Mouse (Mus musculus): ENCODE measurements around the gene Polr2g. TPM values are rescaled to one million over a fixed set of nuclear protein-coding genes. Genes with fewer than 3 reads are reported as not detected.

The Polr2g gene
- polyA plus RNA-seq, 1 experiment: 178 TPM

DNA sequence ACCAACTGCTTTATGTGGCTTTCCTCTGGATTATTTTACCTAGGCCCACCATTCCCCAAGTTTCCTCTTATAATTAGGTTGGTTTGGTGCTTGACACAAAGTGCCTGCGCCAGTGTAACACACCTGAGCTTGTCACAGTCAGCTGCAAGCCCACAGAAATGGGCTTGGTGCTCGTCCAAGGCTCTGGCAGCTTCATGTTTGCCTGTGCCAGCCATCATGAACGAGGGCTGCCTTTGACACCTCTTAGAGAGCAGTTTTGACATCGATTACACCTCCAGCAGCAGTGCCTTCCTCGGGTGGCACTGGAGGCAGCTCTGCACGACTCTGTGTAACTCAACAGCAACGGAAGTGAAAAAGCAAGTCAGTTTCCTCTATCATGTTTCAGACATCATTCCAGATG, 8.2 kb downstream of the Polr2g start:
- H3K79me2 ChIP-seq (ENCODE audit: control insufficient read depth, insufficient read depth): peaks cover 13% of the 10 kb centered on the region

DNA sequence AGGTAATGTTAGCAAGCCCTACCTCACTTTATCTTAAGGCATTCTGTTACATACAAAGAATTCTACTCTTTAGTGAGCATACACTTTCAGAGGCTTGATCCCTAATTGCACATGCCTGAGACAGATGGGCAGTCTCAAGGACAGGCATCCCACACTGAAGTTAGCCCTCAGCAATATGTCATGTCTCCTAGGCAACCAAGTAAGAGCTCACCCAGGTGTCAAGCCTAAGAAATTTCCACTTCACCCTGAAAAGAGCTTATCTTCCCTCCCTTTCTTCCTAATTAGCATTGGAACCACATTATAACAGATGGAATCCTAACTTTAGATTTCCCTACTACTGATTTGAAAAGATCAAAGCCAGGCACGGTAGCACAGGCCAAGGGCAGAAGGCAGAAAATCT, 9.2 kb downstream of the Polr2g start:
- Histone ChIP-seq H3K27me3 (ENCODE audit: control insufficient read depth, insufficient read depth, insufficient read length) (no peaks in the 10 kb centered on the region), H3K79me2 (ENCODE audit: control insufficient read depth, insufficient read depth) (peaks cover 15% of the 10 kb centered on the region)
- TF ChIP-seq CEBPB (IDR thresholded peaks at IDR 0.05; ENCODE audit: low read depth) (no peak), USF1 (IDR thresholded peaks at IDR 0.05; ENCODE audit: low read depth) (no peak), CTCF (IDR thresholded peaks at IDR 0.05; ENCODE audit: control insufficient read depth, insufficient read depth, insufficient read length) (no peak), MAX (IDR thresholded peaks at IDR 0.05) (no peak), FOSL1 (IDR thresholded peaks at IDR 0.05; ENCODE audit: insufficient read depth, low read length, poor library complexity, severe bottlenecking) (no peak), MYOG (IDR thresholded peaks at IDR 0.05; ENCODE audit: control insufficient read depth, extremely low read depth, insufficient read length) (no peak), MYOD1 (IDR thresholded peaks at IDR 0.05; ENCODE audit: control insufficient read depth, insufficient read length, low read depth) (no peak)

More for the DNA sequence above, 8.2 kb downstream of the Polr2g start:
- Histone ChIP-seq H3K27me3 (ENCODE audit: control insufficient read depth, insufficient read depth, insufficient read length) (no peaks in the 10 kb centered on the region), H3K4me3 (ENCODE audit: insufficient read depth, poor library complexity, severe bottlenecking) (no peak overlapping the region), H3K79me3 (ENCODE audit: low read depth) (no peaks in the 10 kb centered on the region), H3ac (ENCODE audit: control insufficient read depth, insufficient read length, low read depth) (no peak overlapping the region), H3K36me3 (ENCODE audit: control insufficient read depth, insufficient read depth) (peaks cover 40% of the 10 kb centered on the region)
- TF ChIP-seq CTCF (IDR thresholded peaks at IDR 0.05; ENCODE audit: control insufficient read depth, insufficient read depth, insufficient read length): no peak
- no peak for TF ChIP-seq FOSL1 (IDR thresholded peaks at IDR 0.05; ENCODE audit: insufficient read depth, low read length, poor library complexity, severe bottlenecking)
- no peak for TF ChIP-seq CEBPB (IDR thresholded peaks at IDR 0.05; ENCODE audit: low read depth)
- no peak for TF ChIP-seq MAX (IDR thresholded peaks at IDR 0.05)
- no peak for TF ChIP-seq USF1 (IDR thresholded peaks at IDR 0.05; ENCODE audit: low read depth)
- no peak for TF ChIP-seq MYOD1 (IDR thresholded peaks at IDR 0.05; ENCODE audit: control insufficient read depth, insufficient read length, low read depth)
- TF ChIP-seq MYOG (IDR thresholded peaks at IDR 0.05; ENCODE audit: control insufficient read depth, extremely low read depth, insufficient read length): no peak

DNA sequence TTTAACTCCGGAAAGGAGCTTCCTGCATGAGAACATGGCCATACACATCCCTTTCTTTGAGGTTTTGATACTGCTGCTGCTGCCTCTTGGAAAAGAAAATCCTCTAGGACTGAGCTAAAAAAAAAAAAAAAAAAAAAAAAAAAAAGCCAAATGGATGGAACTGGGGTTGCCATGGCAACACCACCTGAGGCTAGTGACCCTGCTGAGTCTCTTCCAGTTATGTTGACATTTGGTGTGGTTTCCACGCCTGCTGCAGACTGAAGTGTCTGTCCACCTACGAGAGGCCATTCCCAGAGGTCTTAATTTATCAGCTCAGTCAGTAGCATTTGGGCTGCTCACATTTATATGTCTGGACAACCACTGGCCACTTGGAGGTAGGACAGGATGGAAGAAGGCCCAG, 9.9 kb downstream of the Polr2g start:
- Histone ChIP-seq H3K79me2 (ENCODE audit: control insufficient read depth, insufficient read depth) (peaks cover 12% of the 10 kb centered on the region), H3K36me3 (ENCODE audit: control insufficient read depth, insufficient read depth) (peaks cover 23% of the 10 kb centered on the region), H3K4me3 (ENCODE audit: insufficient read depth, poor library complexity, severe bottlenecking) (no peak overlapping the region), H3K79me3 (ENCODE audit: low read depth) (no peaks in the 10 kb centered on the region), H3ac (ENCODE audit: control insufficient read depth, insufficient read length, low read depth) (no peak overlapping the region), H3K27me3 (ENCODE audit: control insufficient read depth, insufficient read depth, insufficient read length) (no peaks in the 10 kb centered on the region)
- TF ChIP-seq USF1 (IDR thresholded peaks at IDR 0.05; ENCODE audit: low read depth) (no peak), MYOG (IDR thresholded peaks at IDR 0.05; ENCODE audit: control insufficient read depth, extremely low read depth, insufficient read length) (no peak), MYOD1 (IDR thresholded peaks at IDR 0.05; ENCODE audit: control insufficient read depth, insufficient read length, low read depth) (no peak), FOSL1 (IDR thresholded peaks at IDR 0.05; ENCODE audit: insufficient read depth, low read length, poor library complexity, severe bottlenecking) (no peak)

More for the DNA sequence above, 9.2 kb downstream of the Polr2g start:
- H3ac ChIP-seq (ENCODE audit: control insufficient read depth, insufficient read length, low read depth): no peak overlapping the region
- peaks cover 30% of the 10 kb centered on the region for H3K36me3 ChIP-seq (ENCODE audit: control insufficient read depth, insufficient read depth)
- no peak overlapping the region for H3K4me3 ChIP-seq (ENCODE audit: insufficient read depth, poor library complexity, severe bottlenecking)
- H3K79me3 ChIP-seq (ENCODE audit: low read depth): no peaks in the 10 kb centered on the region

DNA sequence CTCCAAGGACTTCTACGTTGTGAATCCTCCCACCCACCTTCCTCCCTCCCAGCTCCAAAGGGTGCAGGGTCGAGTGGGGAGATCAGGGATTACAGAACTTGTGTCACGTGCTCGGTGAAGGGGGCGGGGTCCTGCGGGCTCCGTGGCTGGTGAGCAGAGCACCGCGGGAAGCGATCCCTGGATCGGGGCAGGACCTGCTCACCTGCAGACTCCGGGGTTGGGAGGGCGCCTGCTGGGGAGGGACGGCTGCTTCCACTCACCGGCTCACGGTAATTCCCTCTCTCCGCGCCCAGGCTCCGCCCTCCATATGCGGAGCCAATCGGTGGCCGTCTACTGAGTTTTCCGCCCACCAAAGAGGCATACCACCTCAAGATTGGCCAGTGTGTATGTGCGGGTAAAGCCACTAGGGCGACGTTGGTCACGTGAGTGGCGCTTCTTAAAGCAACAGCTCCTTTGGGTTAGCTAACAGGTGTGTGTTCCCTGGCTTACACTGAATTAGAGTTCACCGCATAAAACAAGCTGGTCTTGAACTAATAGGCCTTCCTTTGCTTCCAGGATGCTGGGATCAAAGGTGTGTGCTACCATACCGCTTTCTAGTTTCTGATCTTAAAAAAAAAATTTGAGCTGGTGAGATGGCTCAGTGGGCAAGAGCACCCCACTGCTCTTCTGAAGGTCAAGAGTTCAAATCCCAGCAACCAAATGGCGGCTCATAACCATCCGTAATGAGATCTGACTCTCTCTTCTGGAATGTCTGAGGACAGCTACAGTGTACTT, 12.2 kb downstream of the Polr2g start, which contains the start of gene Taf6l:
TSS of gene Taf6l (minus strand) at position 410 of the 774 bp plus-strand sequence.
- Histone ChIP-seq H3ac (ENCODE audit: control insufficient read depth, insufficient read length, low read depth) (peak within 1 kb of the TSS; percentile 78), H3K4me3 (ENCODE audit: insufficient read depth, poor library complexity, severe bottlenecking) (peak within 1 kb of the TSS; percentile 55)
- TF ChIP-seq CEBPB (IDR thresholded peaks at IDR 0.05; ENCODE audit: low read depth) (no peak), MYOD1 (IDR thresholded peaks at IDR 0.05; ENCODE audit: control insufficient read depth, insufficient read length, low read depth) (peak; percentile 20), MYOG (IDR thresholded peaks at IDR 0.05; ENCODE audit: control insufficient read depth, extremely low read depth, insufficient read length) (no peak), MAX (IDR thresholded peaks at IDR 0.05) (peak; percentile 35), CTCF (IDR thresholded peaks at IDR 0.05; ENCODE audit: control insufficient read depth, insufficient read depth, insufficient read length) (no peak), FOSL1 (IDR thresholded peaks at IDR 0.05; ENCODE audit: insufficient read depth, low read length, poor library complexity, severe bottlenecking) (no peak), USF1 (IDR thresholded peaks at IDR 0.05; ENCODE audit: low read depth) (peak; percentile 99)

DNA sequence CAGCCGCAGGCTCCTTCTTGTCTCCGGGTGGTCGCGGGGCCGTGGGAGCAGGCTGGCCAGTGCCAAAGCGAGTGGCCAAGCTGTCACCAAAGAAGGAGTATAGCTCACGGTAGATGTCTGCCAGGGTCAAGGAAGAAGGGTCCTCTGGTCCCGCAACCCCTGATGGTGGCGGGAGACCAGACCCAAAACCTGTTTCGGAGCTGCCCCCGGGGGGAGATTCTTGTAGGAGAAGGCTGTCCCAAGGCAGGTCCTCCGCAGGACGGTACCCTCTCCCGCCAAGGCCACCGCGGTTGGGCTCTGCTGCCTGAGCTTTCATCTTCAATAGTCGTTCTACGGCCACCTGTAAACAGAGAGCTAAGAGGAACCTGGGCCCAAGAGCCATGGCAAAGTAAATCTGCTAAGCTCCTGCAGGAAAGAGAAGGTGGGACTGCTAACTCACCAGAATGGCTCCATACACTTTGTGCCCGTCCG, 23.4 kb downstream of the Polr2g start:
- Histone ChIP-seq H3K79me3 (ENCODE audit: low read depth) (peaks cover 14% of the 10 kb centered on the region), H3K4me3 (ENCODE audit: insufficient read depth, poor library complexity, severe bottlenecking) (peak overlapping the region; percentile 68), H3K36me3 (ENCODE audit: control insufficient read depth, insufficient read depth) (peaks cover 64% of the 10 kb centered on the region), H3ac (ENCODE audit: control insufficient read depth, insufficient read length, low read depth) (peak overlapping the region; percentile 92), H3K27me3 (ENCODE audit: control insufficient read depth, insufficient read depth, insufficient read length) (no peaks in the 10 kb centered on the region), H3K79me2 (ENCODE audit: control insufficient read depth, insufficient read depth) (peaks cover 50% of the 10 kb centered on the region)
- no peak for TF ChIP-seq MYOD1 (IDR thresholded peaks at IDR 0.05; ENCODE audit: control insufficient read depth, insufficient read length, low read depth)
- TF ChIP-seq USF1 (IDR thresholded peaks at IDR 0.05; ENCODE audit: low read depth): no peak
- TF ChIP-seq MYOG (IDR thresholded peaks at IDR 0.05; ENCODE audit: control insufficient read depth, extremely low read depth, insufficient read length): no peak
- no peak for TF ChIP-seq CTCF (IDR thresholded peaks at IDR 0.05; ENCODE audit: control insufficient read depth, insufficient read depth, insufficient read length)
- no peak for TF ChIP-seq CEBPB (IDR thresholded peaks at IDR 0.05; ENCODE audit: low read depth)
- TF ChIP-seq FOSL1 (IDR thresholded peaks at IDR 0.05; ENCODE audit: insufficient read depth, low read length, poor library complexity, severe bottlenecking): no peak
- no peak for TF ChIP-seq MAX (IDR thresholded peaks at IDR 0.05)

More for the DNA sequence above, 12.2 kb downstream of the Polr2g start, which contains the start of gene Taf6l:
- H3K36me3 ChIP-seq (ENCODE audit: control insufficient read depth, insufficient read depth): peaks cover 14% of the 10 kb centered on the region
- H3K79me3 ChIP-seq (ENCODE audit: low read depth): no peaks in the 10 kb centered on the region
- no peaks in the 10 kb centered on the region for H3K27me3 ChIP-seq (ENCODE audit: control insufficient read depth, insufficient read depth, insufficient read length)
- peaks cover 12% of the 10 kb centered on the region for H3K79me2 ChIP-seq (ENCODE audit: control insufficient read depth, insufficient read depth)

All from C2C12 (cell line).